Mouse (Mus musculus): ENCODE data around the gene Cd36. TPM values are rescaled to one million over a fixed set of nuclear protein-coding genes. Genes with fewer than 3 reads are reported as not detected.

Cd36 gene
- total RNA-seq, 2 experiments from 2014 or later: 395 to 448 TPM

DNA sequence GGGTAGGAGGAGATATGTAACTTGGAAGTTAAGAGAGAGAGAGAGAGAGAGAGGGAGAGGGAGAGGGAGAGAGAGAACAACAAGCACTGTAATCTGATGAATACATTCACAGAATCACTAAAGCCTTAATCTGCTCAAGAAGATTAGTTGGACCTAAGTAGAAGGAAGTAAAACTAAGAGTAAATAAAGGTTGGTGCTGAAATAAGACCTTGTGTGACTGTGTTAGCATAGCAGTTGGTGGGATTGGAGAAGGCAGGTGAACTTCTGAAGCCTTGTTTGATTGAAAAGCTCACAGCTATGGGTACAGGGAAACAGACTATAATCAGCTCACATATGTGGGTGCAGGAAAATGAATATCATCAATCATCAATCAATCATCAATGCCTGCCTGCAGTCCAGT, 23.2 kb downstream of the Cd36 start:
- no peak for DNase-seq (ENCODE audit: low spot score in 2 of 2)

DNA sequence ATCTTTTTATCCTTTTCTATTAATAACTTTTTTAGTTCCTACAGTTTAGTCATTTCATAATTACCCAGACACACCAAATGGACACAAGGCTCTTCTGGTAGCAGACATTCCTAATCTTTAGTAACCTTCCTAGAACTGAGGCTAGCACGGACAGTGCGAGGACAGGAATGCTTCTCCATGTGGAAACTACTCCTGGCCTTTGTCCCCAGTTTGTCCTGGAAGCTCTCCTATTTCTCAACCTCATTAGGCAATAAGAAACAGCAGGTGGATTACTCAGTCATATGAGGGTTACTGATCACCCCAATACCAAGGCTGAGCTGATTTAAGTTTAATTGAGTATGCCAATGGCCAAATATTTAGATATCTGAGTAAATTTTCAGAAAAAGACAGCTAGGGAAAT, 25.5 kb downstream of the Cd36 start:
- DNase-seq (ENCODE audit: low spot score in 2 of 2): no peak

- no peak for DNase-seq (ENCODE audit: low spot score in 2 of 2)
Measured at GRCm38 (mm10) chr5:17858399-17858798, 30.2 kb downstream of the Cd36 start.

DNA sequence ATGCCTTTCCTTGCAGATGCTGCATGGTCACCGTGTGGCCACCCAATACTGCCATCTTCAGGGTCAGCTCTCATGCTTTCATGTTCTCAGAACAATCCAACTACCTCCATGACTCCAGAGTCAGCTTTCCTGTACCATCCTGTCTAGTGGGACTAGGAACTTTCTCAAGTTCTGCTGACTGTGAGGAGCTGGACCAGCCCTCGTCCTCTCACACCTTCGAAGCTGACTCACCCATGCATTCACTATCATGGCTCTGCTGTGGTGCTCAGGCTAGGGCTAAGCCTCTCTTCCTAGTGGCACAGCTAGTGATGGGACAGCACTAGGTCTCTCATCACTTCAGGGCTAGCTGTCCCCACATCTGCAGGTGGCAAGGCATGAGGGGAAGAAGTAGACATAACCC, 30.7 kb downstream of the Cd36 start:
- no peak for DNase-seq (ENCODE audit: low spot score in 2 of 2)

GRCm38 (mm10) chr5:17857262-17857661, 31.3 kb downstream of the Cd36 start:
- no peak for DNase-seq (ENCODE audit: low spot score in 2 of 2)

DNA sequence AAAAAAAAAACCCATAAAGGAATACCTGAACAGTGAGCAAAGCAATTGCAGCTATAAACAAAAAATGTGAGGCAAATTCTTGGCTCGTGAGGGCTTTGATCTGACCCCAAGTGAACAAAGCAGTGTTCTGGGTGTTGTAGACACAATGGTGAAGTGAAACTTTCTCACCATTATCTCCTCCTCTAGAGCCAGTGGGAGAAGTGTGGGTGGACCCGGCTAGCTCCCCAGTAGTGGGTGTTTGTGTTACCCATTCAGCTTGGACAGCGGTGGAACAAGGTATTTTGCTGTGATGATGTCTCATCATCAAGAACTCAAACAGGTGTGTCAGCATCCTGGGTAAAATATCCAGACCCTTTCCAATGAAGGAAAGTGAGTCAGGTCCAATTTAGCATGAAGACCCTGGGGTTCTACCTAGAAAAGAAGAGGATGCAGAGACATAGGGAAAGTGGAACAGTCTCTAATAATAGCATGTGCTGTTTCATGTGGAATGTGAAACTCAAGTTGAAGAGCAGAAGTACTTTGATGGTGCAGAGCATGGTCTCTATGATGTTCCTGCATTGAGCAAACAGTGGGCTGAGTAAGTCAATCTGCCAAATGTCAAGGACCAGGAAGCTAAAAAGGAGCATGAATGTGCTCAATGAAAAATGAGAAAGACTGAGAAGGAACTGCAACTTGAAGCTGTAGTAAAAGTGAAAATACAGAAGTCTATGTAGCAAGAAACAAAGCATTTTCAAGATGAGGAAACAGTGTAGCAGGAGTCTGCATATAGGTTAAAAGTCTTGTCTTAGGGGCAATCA, 34.3 kb downstream of the Cd36 start:
- no peak for DNase-seq (ENCODE audit: low spot score in 2 of 2)

- no peak for DNase-seq (ENCODE audit: low spot score in 2 of 2)
Measured at GRCm38 (mm10) chr5:17850582-17850981, 38.0 kb downstream of the Cd36 start.

- DNase-seq (ENCODE audit: low spot score in 2 of 2): no peak
Measured at GRCm38 (mm10) chr5:17849582-17849981, 39.0 kb downstream of the Cd36 start.

GRCm38 (mm10) chr5:17848733-17849132, 39.9 kb downstream of the Cd36 start:
- DNase-seq (ENCODE audit: low spot score in 2 of 2): no peak

DNA sequence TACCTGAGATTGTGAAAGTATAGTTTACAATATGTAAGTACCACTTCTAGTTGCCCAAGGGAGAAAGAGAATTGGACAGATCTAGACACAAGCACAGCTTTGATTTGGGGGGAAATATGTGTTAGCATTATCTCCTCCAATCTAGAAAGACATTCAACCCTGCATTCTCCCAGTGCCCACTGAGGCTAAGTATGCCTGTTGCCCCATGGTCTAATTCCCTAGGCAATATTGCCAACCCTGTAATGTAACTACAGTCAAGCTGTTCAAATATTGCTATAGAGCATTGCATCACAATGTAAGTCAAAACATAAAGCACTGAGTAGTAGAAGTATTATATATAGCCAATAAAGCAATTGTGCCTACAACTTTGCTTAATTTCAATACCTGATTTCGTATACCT, 40.3 kb downstream of the Cd36 start:
- DNase-seq (ENCODE audit: low spot score in 2 of 2): no peak

DNA sequence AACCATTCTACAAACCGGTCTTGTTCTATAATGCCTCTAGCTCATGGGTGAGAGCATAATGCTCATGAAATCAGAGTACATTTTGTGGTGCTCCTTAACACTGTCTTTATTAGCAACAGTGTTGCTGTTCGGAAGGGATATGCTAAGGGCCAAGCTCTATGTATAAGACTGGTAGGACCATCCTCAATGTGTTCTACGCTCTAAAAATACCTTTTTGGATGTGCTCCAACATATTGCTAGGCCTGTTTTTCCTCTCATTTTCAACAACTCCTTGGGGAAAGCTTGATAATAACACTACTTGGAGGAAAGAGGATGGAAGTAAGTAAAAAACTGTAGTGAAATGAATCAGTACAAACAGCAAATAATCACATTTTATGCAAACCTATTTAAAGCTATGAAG, 44.7 kb downstream of the Cd36 start:
- DNase-seq (ENCODE audit: low spot score in 2 of 2): no peak

DNA sequence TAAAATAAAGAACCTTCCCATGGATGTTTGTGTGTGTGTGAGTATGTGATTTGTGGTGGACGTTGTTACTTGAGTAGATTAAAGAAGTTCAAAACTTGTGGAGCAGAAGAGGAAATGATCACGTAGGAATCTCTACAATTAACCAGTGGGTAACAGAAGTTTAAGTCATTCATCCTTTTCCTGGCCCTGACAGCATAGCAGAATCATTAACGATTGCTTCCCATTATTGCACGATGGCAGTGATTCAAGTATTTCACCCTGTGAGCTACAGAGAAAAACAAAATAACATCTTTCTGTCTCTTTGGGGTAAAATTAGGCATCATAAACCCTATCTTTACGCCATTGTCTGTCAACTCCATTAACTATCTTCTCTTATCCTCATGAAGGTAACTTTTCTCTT, 45.3 kb downstream of the Cd36 start:
- no peak for DNase-seq (ENCODE audit: low spot score in 2 of 2)

- DNase-seq (ENCODE audit: low spot score in 2 of 2): no peak
Measured at GRCm38 (mm10) chr5:17842111-17842729, 46.4 kb downstream of the Cd36 start.

- DNase-seq (ENCODE audit: low spot score in 2 of 2): no peak
Measured at GRCm38 (mm10) chr5:17839549-17839948, 49.1 kb downstream of the Cd36 start.

- no peak for DNase-seq (ENCODE audit: low spot score in 2 of 2)
Measured at GRCm38 (mm10) chr5:17836408-17836807, 52.2 kb downstream of the Cd36 start.

DNA sequence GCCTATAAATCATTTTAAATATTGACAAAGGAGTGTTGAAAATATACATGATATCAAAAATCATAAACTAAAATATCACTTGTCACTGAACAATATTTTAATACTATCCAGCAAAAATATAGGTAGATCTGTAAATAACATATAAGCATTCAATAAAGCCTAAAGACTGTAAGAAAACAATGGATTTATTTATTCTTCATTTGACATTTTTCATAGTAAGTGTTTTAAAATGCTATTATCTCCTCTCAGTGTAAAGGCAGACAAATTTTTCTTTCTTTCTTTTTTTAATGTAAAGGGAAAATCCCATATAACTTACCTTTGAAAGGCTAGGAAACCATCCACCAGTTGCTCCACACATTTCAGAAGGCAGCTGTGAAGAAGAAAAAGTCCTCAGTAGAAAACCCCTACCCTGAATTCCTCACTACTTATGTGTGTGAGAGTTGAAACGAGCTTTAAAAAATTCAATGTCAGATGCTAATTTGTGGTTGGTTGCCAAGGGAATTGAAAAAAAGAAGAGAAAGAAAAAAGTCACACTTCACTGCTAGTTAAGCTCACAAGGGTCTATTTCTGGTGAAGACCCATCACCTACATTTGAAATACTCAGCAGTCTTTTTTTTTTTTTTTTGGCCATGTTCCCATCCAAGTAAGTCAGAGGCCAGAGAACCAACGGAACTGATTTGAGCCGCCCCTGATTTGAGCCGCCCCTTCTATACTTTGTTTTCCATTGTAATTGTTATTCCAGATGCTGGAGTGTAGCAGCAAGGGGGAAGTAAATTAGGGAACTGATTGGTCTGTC, 53.1 kb downstream of the Cd36 start:
- no peak for DNase-seq (ENCODE audit: low spot score in 2 of 2)

GRCm38 (mm10) chr5:17833797-17834196, 54.8 kb downstream of the Cd36 start:
- DNase-seq (ENCODE audit: low spot score in 2 of 2): no peak

DNA sequence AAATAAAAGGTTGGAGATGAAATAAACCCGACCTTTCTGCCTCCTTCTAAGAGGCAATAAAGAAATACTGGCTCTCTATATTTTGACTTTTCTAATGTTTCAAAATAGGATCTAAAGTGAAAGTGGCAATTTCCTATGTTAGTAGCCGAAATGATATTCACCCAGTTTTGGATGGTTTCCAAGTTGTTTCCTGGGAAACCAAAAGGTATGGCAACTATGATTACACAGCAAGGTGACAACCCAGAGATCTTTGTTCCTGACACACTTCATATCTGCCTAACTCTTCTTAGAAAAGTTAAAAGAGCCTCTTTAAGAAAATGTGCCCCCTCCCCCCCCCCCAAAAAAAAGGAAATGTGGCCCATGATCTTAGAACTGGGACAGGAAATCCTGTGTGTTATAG, 58.1 kb downstream of the Cd36 start:
- no peak for DNase-seq (ENCODE audit: low spot score in 2 of 2)

DNA sequence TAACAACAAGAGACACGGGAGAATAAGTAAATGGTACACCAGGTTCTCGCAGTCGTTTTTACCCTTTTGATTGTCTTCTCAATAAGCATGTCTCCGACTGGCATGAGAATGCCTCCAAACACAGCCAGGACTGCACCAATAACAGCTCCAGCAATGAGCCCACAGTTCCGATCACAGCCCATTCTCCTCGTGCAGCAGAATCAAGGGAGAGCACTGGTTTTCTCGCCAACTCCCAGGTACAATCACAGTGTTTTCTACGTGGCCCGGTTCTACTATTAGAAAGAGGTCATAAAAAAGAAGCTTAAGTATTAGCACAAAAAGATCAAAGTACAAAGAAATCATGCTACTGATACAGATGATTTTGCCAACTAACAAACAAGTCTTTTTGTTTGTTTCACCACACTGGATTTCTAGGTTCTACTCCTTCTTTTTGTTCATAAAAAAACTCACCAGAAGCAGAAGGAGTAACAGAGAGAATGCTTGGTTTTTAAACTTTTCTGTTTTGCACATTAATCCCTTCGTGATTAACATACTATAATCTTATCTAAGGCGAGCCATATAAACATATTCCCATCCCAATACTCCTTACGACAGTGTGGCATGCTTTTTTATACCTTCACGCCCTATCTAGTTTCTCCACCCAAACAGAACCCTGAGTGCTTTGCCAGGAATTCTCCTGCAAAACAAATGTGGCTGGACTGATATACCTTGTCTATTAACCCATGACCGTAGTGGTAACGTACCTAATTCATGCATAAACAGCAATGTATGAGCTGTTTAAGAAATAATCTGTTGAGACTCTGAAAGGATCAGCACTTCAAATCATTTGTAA, 59.7 kb downstream of the Cd36 start:
- no peak for DNase-seq (ENCODE audit: low spot score in 2 of 2)

GRCm38 (mm10) chr5:17821395-17821794, 67.2 kb downstream of the Cd36 start:
- DNase-seq (ENCODE audit: low spot score in 2 of 2): no peak

Data from gastrocnemius, postnatal 4 days (tissue).